Mouse (Mus musculus): Measurements from ENCODE around the gene Htra1. TPM values are rescaled to one million over a fixed set of nuclear protein-coding genes. Genes with fewer than 3 reads are reported as not detected.

Gene Htra1
- total and polyA plus RNA-seq, 3 experiments: not detected

DNA sequence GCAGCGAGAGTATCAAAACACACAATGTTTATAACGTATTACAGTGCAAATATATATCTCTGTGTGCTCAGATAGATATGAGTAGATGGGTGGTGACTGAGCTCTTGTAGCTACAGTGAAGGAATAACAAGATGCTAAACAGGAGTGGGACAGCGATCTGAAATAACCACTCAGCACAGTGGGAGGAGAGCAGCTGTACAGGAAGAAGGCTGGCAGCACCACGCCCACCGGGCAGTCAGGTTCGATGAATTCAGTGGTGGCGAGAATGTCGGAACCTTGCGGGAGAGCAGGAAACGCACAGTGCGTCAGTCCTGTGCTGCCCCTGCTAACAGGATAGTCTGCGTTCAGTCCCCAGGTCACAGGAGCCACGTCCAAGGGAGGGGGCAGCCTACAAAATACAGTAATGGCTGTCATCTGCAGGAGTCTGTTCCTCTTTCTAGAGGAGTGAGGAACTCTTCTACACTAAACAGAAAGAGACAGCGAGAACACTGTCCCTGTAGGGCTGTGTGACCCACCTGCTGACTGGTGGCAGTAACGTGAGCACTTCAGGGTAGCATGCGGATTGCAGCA lies 32.3 kb upstream of the Htra1 start:
- DNase-seq (ENCODE audit: low spot score) (no peak), ATAC-seq (ENCODE audit: extremely low read depth, insufficient number of reproducible peaks, low FRiP score, poor library complexity, severe bottlenecking) (no peak)
- no peaks in the 10 kb centered on the region for H3K36me3 ChIP-seq (replicated peaks)
- H3K27me3 ChIP-seq (ENCODE audit: insufficient read depth, low read length): no peaks in the 10 kb centered on the region
- no peaks in the 10 kb centered on the region for H3K4me1 ChIP-seq (ENCODE audit: insufficient read depth, low read depth, low read length)
- peaks cover 38% of the 10 kb centered on the region for H3K9me3 ChIP-seq (replicated peaks)
- H3K4me3 ChIP-seq (ENCODE audit: low read depth, low read length): no peak overlapping the region
- TF ChIP-seq CTCF (IDR thresholded peaks at IDR 0.05; ENCODE audit: low read depth, low read length) (no peak), GATA1 (IDR thresholded peaks at IDR 0.05; ENCODE audit: borderline replicate concordance, low read length) (no peak), POLR2AphosphoS5 (IDR thresholded peaks at IDR 0.05; ENCODE audit: insufficient replicate concordance, low read depth, low read length) (no peak), GATA2 (IDR thresholded peaks at IDR 0.05; ENCODE audit: borderline replicate concordance, low read depth, low read length) (no peak), TAL1 (conservative IDR thresholded peaks at IDR 0.05; ENCODE audit: low read depth, low read length) (no peak)

GRCm38 (mm10) chr7:130904571-130905365 lies 31.1 kb upstream of the Htra1 start:
- TF ChIP-seq TAL1 (conservative IDR thresholded peaks at IDR 0.05; ENCODE audit: low read depth, low read length): no peak
- no peak for TF ChIP-seq GATA1 (IDR thresholded peaks at IDR 0.05; ENCODE audit: borderline replicate concordance, low read length)
- no peak for TF ChIP-seq CTCF (IDR thresholded peaks at IDR 0.05; ENCODE audit: low read depth, low read length)
- no peak for TF ChIP-seq GATA2 (IDR thresholded peaks at IDR 0.05; ENCODE audit: borderline replicate concordance, low read depth, low read length)
- TF ChIP-seq POLR2AphosphoS5 (IDR thresholded peaks at IDR 0.05; ENCODE audit: insufficient replicate concordance, low read depth, low read length): no peak
- H3K36me3 ChIP-seq (replicated peaks): no peaks in the 10 kb centered on the region
- DNase-seq (ENCODE audit: low spot score) (no peak), ATAC-seq (ENCODE audit: extremely low read depth, insufficient number of reproducible peaks, low FRiP score, poor library complexity, severe bottlenecking) (no peak)
- H3K4me1 ChIP-seq (ENCODE audit: insufficient read depth, low read depth, low read length): no peaks in the 10 kb centered on the region
- no peak overlapping the region for H3K4me3 ChIP-seq (ENCODE audit: low read depth, low read length)
- no peaks in the 10 kb centered on the region for H3K27me3 ChIP-seq (ENCODE audit: insufficient read depth, low read length)
- H3K9me3 ChIP-seq (replicated peaks): peaks cover 42% of the 10 kb centered on the region

- Histone ChIP-seq H3K27me3 (ENCODE audit: insufficient read depth, low read length) (no peaks in the 10 kb centered on the region; the same call in 1 of the 2 replicates), H3K4me1 (ENCODE audit: insufficient read depth, low read depth, low read length) (no peaks in the 10 kb centered on the region), H3K36me3 (replicated peaks) (no peaks in the 10 kb centered on the region), H3K4me3 (ENCODE audit: low read depth, low read length) (no peak overlapping the region), H3K9me3 (replicated peaks) (peaks cover 37% of the 10 kb centered on the region)
- ATAC-seq (ENCODE audit: extremely low read depth, insufficient number of reproducible peaks, low FRiP score, poor library complexity, severe bottlenecking): no peak
- no peak for DNase-seq (ENCODE audit: low spot score)
- TF ChIP-seq GATA2 (IDR thresholded peaks at IDR 0.05; ENCODE audit: borderline replicate concordance, low read depth, low read length): no peak
- TF ChIP-seq TAL1 (conservative IDR thresholded peaks at IDR 0.05; ENCODE audit: low read depth, low read length): no peak
- no peak for TF ChIP-seq POLR2AphosphoS5 (IDR thresholded peaks at IDR 0.05; ENCODE audit: insufficient replicate concordance, low read depth, low read length)
- no peak for TF ChIP-seq CTCF (IDR thresholded peaks at IDR 0.05; ENCODE audit: low read depth, low read length)
- TF ChIP-seq GATA1 (IDR thresholded peaks at IDR 0.05; ENCODE audit: borderline replicate concordance, low read length): no peak
Observed at GRCm38 (mm10) chr7:130910841-130911240, 25.1 kb upstream of the Htra1 start.

DNA sequence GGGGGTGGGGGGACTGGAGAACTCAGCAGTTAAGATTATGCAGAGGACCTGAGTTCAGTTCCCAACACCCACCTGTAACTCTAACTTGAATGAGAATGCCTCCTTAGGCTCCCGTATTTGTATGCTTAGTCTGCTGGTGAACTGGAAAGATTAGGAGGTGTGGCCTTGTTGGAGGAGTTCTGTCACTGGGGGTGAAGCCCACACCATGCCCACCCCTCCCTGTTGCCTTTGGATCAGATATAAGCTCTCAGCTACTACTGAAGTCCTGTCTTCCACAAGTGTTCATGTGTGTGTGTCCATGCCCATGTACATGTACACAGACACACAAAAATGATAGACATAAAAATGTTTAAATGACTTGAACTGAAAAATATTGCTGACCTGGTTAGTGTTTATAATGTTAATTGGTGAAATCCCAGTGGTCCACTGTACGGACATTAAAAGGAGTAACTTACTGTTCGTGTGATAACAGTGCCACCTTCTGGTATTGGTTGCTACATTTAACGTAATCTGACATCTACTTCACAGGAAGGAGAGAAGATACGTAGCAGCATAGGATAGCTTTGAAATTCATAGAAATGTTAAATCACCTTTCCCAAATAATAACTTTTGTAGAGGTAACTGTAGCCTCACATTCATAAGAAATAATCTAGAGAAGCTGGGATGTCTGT lies 21.1 kb upstream of the Htra1 start:
- ATAC-seq (ENCODE audit: extremely low read depth, insufficient number of reproducible peaks, low FRiP score, poor library complexity, severe bottlenecking): no peak

DNA sequence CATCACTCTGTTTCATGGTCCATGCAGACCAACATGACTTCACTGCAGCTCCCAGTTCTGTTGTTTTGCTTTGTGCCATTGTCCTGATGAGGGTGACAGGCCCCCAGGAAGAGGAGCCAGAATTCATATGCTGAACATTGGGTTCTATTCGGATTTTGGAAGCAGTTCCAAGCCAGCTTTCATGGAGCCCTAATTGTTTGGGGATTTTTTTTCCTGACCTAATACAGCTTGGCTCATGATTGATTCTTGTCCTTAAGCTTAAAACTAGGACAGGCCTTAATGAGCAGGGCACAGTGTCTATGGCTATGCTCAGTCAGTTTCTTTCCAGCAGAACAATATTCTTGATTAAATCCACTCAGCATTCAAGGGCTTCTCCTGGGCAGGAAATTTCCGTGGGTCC lies 17.7 kb upstream of the Htra1 start:
- TF ChIP-seq GATA1 (IDR thresholded peaks at IDR 0.05; ENCODE audit: borderline replicate concordance, low read length) (no peak), POLR2AphosphoS5 (IDR thresholded peaks at IDR 0.05; ENCODE audit: insufficient replicate concordance, low read depth, low read length) (no peak), CTCF (IDR thresholded peaks at IDR 0.05; ENCODE audit: low read depth, low read length) (no peak), GATA2 (IDR thresholded peaks at IDR 0.05; ENCODE audit: borderline replicate concordance, low read depth, low read length) (no peak), TAL1 (conservative IDR thresholded peaks at IDR 0.05; ENCODE audit: low read depth, low read length) (no peak)
- H3K9me3 ChIP-seq (replicated peaks): peaks cover 56% of the 10 kb centered on the region
- H3K4me3 ChIP-seq (ENCODE audit: low read depth, low read length): no peak overlapping the region
- no peaks in the 10 kb centered on the region for H3K4me1 ChIP-seq (ENCODE audit: insufficient read depth, low read depth, low read length)
- DNase-seq (ENCODE audit: low spot score) (no peak), ATAC-seq (ENCODE audit: extremely low read depth, insufficient number of reproducible peaks, low FRiP score, poor library complexity, severe bottlenecking) (no peak)
- H3K27me3 ChIP-seq (ENCODE audit: insufficient read depth, low read length): no peaks in the 10 kb centered on the region
- no peaks in the 10 kb centered on the region for H3K36me3 ChIP-seq (replicated peaks)

More for the DNA sequence above, 21.1 kb upstream of the Htra1 start:
- TF ChIP-seq GATA1 (IDR thresholded peaks at IDR 0.05; ENCODE audit: borderline replicate concordance, low read length) (no peak), GATA2 (IDR thresholded peaks at IDR 0.05; ENCODE audit: borderline replicate concordance, low read depth, low read length) (no peak), TAL1 (conservative IDR thresholded peaks at IDR 0.05; ENCODE audit: low read depth, low read length) (no peak), POLR2AphosphoS5 (IDR thresholded peaks at IDR 0.05; ENCODE audit: insufficient replicate concordance, low read depth, low read length) (no peak), CTCF (IDR thresholded peaks at IDR 0.05; ENCODE audit: low read depth, low read length) (no peak)
- Histone ChIP-seq H3K27me3 (ENCODE audit: insufficient read depth, low read length) (no peaks in the 10 kb centered on the region; the same call in 1 of the 2 replicates), H3K4me3 (ENCODE audit: low read depth, low read length) (no peak overlapping the region), H3K36me3 (replicated peaks) (no peaks in the 10 kb centered on the region), H3K4me1 (ENCODE audit: insufficient read depth, low read depth, low read length) (no peaks in the 10 kb centered on the region), H3K9me3 (replicated peaks) (peaks cover 41% of the 10 kb centered on the region)
- DNase-seq (ENCODE audit: low spot score): no peak
